Mouse (Mus musculus) adrenal gland, postnatal 25 days (tissue): Measurements from ENCODE around the gene Gm10645. TPM values are rescaled to one million over a fixed set of nuclear protein-coding genes. Genes with fewer than 3 reads are reported as not detected.
A peak's percentile ranks its signal among the peaks of the same experiment; 100 is the strongest.

Source experiments
- DNase-seq: peaks from one replicate; pipeline ENCODE4 v3.0.0; 2021; ENCODE audit warnings: mixed read lengths
- total RNA-seq: library from RNA; stranded (reverse); gene quantifications from 2 replicates; pipeline ENCODE4 v1.2.3, GENCODE M21; 2021

The Gm10645 gene
- total RNA-seq, 1 experiment from 2014 or later = not detected

- no peak for DNase-seq
Observed at GRCm38 (mm10) chr8:83169127-83169526, 3.2 kb upstream of the Gm10645 start.

DNA sequence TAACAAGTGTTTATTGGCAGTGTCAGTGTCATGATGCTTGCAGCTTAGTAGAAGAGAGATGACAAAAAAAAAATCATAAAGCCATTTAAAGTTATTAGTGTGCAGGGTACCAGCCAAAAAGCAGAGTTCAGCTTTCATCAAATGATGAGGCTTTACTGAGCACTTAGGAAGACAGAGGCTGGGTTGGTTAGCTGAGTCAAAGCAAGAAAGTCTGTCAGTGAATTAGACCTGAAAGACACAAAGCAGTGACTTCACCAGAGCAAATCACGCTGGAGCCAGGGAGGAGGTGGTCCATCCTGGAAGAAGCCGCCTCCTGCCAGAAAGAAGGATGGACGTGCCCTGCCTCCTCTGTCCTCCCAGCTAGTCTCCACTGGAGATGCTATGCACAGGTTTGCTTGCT lies 2.0 kb upstream of the Gm10645 start:
- no peak for DNase-seq

- peak; percentile 71 for DNase-seq
Observed at GRCm38 (mm10) chr8:83165235-83165930, 587 bp downstream of the Gm10645 start, which contains the start of gene Tbc1d9. Gene Tbc1d9 (plus strand): TSS chr8:83165352.

GRCm38 (mm10) chr8:83160613-83161012 lies 5.4 kb downstream of the Gm10645 start:
- no peak for DNase-seq

DNA sequence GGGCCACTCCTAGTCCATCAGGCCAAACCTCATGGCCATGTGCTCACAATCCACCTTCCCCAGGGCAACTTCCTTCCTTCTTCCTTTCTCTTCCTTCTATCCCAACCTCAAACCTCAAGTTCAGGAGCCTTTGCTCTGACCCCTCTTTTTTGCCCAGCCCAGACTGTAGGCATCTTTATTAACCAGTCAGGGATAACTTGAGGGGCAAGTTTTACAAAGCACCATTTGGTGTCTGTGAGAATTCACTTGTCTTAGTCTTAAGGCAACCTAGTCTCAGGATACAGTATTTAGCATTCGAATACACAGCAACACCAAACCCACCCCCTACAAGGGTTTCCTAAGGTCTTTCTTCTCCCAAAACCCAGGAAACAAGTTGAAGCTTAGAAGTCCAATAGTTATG lies 6.4 kb downstream of the Gm10645 start:
- DNase-seq = no peak

DNA sequence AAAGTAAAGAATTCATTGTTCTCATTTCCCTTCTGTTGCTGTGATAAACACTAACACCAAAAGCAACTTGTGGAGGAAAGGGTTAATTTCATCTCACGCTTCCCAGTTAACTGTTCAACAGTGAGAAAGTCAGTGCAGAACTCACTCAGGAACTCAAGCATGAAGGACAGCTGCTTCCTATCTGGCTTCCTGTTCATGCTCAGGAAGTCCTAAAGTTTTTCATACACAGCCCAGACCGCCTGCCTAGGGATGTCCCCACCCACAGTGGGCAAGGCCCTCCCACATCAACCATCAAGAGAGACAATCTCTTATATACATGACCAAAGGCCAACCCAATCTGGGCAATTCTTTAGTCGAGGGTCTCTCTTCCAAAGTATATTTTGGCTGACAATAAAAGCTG lies 7.0 kb downstream of the Gm10645 start:
- DNase-seq = no peak

- DNase-seq = no peak
Observed at GRCm38 (mm10) chr8:83155110-83155509, 10.9 kb downstream of the Gm10645 start.

DNA sequence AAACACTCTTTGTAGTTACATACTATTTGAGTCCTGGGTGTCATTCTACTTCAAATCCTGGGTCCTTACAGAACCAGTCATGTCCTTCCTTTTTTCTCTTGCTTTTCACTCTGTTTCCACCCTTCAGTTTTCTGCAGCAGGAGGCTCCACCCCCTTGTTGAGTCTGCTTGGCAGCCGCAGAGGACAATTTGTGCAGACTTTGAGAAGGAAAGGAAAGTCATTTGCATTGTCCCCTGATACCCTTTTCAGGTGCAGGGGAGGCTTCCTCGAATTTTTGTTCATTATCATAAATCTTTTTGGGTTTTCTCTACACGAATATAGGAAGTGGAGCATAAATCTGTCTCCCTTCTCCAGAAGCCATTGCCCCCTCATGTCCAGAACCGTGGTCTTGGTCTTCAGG lies 13.5 kb downstream of the Gm10645 start:
- no peak for DNase-seq

DNA sequence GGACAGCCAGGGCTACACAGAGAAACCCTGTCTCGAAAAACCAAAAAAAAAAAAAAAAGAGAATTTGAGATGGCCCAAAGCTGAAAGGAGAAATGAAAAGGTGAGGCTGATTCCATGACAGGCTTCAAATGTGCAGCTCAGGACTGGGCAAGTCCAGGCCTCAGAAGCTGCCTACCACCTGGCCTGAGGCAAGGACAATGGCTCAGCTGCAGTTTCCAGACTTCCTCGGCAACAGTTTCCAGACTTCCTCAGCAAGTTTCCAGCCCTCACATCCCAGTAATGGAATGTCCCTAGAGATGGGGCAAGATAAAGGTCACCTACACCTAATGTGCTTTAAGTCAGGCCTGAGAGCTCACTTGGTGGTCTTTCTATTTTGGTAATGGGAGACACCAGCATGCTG lies 13.9 kb downstream of the Gm10645 start:
- DNase-seq = no peak

- no peak for DNase-seq
Observed at GRCm38 (mm10) chr8:83149124-83149523, 16.8 kb downstream of the Gm10645 start.

DNA sequence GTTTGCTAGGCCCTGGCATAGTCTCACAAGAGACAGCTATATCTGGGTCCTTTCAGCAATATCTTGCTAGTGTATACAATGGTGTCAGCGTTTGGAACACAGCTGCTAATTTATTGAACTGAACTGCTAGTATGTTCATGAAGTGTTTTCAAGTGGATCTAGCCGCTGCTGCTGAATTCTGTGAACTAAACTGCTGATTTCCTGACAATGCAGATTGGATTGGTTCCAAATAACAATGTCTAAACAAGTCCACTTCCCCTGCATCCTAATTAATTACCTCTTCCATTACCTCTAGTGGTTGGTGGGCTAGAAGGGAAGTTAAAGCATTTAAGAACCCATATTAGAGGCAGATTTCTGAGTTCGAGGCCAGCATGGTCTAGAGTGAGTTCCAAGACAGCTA lies 20.5 kb downstream of the Gm10645 start:
- DNase-seq = no peak

DNA sequence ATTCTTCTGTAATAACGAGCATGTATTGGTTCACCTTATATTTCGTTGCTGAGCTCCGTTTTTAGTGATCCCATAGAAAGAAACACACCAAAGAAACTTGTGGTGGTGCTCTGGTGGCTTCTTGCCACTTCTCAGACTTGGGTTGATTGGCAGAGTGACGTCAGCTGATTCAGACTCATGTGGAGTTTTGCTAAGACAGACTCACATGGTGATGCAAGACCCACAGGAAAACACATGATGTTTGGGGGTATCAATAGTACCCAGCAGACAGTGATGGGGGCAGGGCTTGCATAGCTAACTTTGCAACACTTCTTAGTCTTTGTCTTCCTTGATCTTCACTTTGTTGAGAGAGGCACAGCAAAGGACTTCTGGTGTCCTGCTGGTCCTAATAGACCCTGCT lies 21.4 kb downstream of the Gm10645 start:
- DNase-seq = no peak

- no peak for DNase-seq
Observed at GRCm38 (mm10) chr8:83141358-83141757, 24.6 kb downstream of the Gm10645 start.

- no peak for DNase-seq
Observed at GRCm38 (mm10) chr8:83140701-83141111, 25.3 kb downstream of the Gm10645 start.

DNA sequence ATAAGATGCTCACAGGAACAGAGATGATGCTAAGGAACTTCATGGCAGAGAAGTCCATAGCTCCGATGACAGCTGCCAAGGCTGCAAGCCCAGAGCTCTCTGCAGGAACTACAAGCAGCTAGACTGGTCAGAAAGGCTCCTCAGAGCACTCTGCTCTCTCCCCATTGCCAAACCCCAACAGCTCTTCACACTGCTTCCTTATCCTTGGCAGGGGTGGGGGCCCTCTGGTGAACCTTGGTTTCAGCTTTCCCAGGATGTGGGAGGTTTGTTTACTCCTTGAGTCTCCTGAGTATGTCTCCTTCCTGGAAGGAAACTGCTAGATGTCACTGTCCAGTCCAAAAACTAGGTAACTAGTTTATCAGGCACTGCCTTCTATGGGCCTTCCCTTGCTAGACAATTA lies 25.9 kb downstream of the Gm10645 start:
- no peak for DNase-seq

DNA sequence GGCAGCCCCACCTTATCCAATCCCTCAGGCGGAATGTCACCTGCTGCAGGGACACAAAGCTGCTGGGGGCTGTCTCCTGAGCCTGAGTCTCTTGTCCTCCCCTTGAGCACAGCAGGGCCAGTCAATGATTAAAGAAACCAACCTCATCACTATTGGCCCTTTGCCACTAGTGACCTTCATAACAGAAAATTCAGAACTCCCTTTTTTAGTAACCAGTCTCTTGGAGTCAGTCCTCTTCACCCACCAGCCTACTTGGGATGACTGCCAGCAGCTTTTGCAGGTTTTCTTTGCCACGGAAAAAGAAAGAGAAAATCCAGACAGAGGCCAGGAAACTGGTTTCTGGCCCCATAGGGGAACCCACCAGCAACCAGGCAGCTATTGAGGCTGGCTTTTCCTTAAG lies 30.9 kb downstream of the Gm10645 start:
- peak; percentile 10 for DNase-seq

Other genes starting within 250 kb of the Gm10645 start
- gene Tbc1d9, start 818 bp downstream of the Gm10645 start, total RNA-seq = 5.0 and 5.7 TPM in 2 replicates
- 500 and 879 TPM in 2 replicates for gene Ucp1, start 124.2 kb upstream of the Gm10645 start, total RNA-seq
- gene Elmod2, start 166.3 kb upstream of the Gm10645 start, total RNA-seq = 28.4 and 30.0 TPM in 2 replicates
- gene Mgat4d, start 182.3 kb upstream of the Gm10645 start, total RNA-seq = not detected in 2 replicates
- 0.18 TPM in 1 of 2 replicates, not detected in the other for gene Clgn, start 223.7 kb upstream of the Gm10645 start, total RNA-seq